Mouse (Mus musculus) ES-Bruce4 (cell line): ENCODE measurements around the gene Zfp275.

ENCODE experiments used
- CTCF ChIP-seq: IDR thresholded peaks from one replicate; pipeline ENCODE4 v1.8.1; 2011; ENCODE audit warnings: low read depth, low read length
- POLR2A ChIP-seq: IDR thresholded peaks from one replicate; pipeline ENCODE4 v1.8.1; 2011; ENCODE audit warnings: low read length; ENCODE audit not compliant: insufficient read depth

- TF ChIP-seq POLR2A (no peak), CTCF (no peak)
These were observed 8.9 kb upstream of the Zfp275 start for GRCm38 (mm10) chrX:73333548-73333947.
